Mouse (Mus musculus) T-helper 1 cell (primary cell): ENCODE results near the gene Gsx2.

Source experiments
- in situ Hi-C: fragments of 300-600 bp; cut with MboI, MseI; formaldehyde crosslinking; loops from one replicate; pipeline ENCODE4 v1.15.1; 2025; ENCODE audit warnings: high pct_unique_total_duplicates

Gene Gsx2

DNA sequence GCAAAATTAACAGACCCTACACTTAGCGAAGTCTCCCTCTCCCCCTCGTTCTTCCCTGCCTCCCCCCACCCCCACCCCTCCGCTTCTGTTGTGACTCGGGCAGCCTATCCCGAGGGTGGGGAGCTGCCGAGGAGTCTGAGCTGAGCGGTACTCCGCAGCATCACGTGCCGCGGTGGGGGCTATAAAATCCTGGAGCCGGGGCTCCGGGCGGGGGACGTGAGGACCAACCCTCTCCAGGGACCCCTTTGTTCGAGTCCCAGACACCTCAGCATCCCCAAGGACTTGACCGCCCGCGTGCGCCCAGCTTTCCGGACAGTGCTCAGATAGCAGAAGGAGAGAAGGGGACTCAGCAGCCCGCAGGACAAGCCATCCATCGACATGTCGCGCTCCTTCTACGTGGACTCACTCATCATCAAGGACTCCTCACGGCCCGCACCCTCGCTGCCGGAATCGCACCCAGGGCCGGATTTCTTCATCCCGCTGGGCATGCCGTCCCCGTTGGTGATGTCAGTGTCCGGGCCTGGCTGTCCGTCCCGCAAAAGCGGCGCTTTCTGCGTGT is at the start of gene Gsx2:
Gsx2 (plus strand) TSS at position 219 of the 559 bp plus-strand sequence.
- in situ Hi-C loops, result loop anchor here (5.0 kb wide), 1 partner anchor 72 kb away; no protein-coding TSS in a partner anchor

GRCm38 (mm10) chr5:75035475-75035874 is 39.9 kb upstream of the Gsx2 start:
- in situ Hi-C loops, result no loop called here

GRCm38 (mm10) chr5:75039307-75039706 is 36.1 kb upstream of the Gsx2 start:
- in situ Hi-C loops, result no loop called here

DNA sequence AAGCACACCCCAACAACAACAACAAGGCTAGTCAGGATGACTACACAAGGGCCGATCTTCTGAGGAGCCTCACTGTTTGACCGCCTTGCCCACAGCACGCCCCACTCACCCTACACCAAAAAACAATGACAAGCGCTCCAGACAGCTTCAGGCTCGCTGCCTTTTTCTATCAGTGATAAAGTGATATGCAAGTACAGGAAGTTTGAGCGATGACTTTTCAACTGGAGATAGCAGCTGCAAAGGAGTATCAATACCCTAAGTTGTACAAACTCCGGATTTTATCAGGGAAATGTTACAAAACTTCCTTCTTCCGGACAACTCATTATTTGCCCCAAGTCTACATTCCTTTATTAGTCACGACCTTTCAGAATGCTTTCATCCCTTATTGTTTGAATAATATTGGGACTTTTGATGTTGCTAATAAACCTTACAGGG is 32.4 kb upstream of the Gsx2 start:
- in situ Hi-C loops, result no loop called here

GRCm38 (mm10) chr5:75043621-75044301 is 31.6 kb upstream of the Gsx2 start:
- in situ Hi-C loops, result no loop called here

DNA sequence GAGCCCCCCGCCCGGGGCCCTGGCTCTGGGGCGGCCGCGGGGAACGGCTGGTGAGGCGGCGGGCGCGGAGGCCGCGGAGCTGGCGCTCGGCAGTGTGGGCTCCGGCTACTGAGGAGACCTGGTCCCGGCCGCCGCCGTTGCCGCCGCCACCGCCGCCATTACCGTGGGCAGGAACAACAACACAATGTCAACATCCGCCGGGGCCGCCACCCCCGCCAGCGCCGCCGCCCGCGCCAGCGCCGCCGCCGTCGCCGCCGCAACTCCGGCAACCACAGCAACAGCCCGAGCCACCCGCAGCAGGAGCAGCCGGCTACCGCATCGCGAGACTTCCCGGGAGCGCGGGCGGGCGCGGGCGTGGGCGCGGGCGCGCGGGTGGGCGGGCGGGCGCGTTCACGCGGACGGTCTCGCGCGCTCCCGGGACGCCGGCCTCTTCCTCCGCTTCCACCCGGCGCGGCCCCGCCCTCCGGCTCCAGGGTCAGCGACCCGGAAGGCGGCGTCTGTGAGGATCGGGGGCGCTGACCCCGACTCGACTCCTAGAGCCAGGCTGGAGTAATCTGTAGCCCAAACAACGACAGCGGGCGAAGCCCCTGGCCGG is 31.0 kb upstream of the Gsx2 start, which contains the start of gene Chic2:
Chic2 (minus strand) TSS at position 465 of the 595 bp plus-strand sequence.
- in situ Hi-C loops, result no loop called here

GRCm38 (mm10) chr5:75045371-75045770 is 30.0 kb upstream of the Gsx2 start:
- in situ Hi-C loops, result no loop called here

DNA sequence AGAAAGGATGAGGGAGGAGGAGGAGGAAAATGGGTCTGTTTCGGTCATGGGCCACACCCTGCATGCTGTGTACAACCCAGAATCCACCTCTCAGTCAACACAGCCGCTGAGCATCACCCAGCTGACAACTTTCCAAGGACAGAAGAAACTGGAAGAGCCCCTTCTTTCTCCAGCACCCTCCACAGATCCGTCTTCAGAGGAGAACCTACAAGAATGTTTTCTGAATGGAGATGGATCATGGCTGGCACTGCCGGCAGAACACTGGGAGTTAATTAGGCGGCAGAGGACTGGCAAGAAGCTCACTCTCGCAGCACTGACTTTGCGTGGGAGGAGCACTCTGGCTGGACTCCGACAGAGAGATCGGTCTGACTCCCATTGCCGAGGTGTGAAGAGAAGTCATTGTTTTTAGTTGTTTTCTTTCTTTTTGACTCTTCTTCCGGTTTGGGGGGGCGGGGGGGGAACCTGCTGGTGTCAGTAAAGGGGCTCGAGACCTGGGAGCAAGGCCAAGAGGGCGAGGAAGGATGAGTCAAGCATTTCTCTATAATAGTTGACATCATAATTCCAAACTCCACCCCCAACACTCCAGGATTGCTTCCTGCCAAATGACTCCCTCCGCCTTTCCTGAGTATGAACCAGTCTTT is 28.6 kb upstream of the Gsx2 start:
- in situ Hi-C loops, result no loop called here

DNA sequence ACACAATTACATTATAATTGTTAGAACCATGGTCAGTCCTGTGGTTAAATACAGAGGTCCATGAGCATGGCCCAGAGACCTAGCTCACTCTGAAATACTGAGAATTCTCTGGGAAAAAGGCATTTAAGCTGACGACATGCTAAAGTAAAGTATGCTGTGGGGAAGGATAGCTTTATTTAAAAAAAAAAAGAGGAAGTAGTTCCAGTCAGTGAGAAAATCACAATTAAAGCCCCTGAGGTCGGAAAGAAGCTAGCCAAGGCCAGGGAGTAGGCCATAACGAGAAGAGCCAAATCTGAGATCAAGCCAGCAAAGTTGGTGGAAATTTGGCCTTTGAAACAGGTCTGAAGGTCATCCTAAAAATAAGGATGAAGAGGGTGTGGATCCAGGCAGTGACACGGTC is 24.3 kb upstream of the Gsx2 start:
- in situ Hi-C loops, result no loop called here

GRCm38 (mm10) chr5:75063177-75063576 is 12.2 kb upstream of the Gsx2 start:
- in situ Hi-C loops, result no loop called here

DNA sequence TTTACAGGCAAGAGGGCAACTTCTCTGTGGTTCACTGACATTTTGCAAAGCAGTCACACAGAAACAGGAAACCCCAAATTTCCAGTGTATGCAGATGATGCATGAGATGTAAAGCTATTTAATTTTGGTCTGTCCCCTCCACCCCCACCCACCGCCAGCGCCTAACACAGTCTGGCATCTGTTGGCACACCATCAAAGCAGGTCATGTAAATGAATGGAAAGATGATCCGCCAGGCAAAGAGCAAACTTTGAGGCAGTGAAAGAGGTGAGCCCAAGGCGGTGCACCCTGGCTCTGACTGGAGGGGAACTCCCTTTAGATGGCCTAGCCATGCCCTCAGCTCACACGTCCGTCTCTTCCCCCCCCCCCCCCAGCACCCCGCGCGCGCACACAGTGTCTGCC is 8.7 kb upstream of the Gsx2 start:
- in situ Hi-C loops, result no loop called here

GRCm38 (mm10) chr5:75067125-75067756 is 8.2 kb upstream of the Gsx2 start:
- in situ Hi-C loops, result no loop called here

- in situ Hi-C loops, result no loop called here
Measured at GRCm38 (mm10) chr5:75070132-75070531, 5.3 kb upstream of the Gsx2 start.

DNA sequence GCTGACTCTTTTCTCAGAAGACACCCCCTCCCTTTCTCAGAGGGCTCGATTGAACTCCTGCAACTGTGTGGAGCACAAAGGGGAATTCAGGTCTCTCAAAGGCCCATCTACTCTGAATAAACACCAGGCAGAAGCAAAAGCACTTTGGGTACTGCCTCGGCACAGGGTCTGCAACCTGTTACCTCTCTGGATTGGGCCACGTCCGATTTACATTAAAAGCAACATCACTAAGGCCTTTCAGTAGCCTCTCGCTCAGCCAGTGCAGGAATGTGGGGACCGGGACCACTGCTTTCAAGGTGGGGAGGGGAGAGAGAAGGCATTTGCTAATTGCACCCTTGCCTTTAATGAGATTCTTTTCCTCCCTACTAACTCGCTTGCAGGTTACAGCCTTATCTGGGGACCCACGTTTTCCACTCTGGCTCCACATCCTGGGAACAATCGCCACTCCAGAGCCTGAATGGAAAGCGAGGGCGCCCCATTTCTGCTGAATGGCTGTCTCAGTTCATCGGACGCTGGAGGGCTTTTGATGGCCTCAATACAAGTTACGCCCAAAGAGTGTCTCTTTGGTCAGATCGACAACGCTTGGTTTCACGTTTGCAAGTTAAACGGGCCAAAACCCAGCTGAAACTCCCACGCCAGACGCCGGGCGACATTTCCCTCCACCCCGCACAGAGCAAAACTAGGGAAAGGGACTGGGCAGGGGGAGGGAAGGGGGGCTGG is 4.6 kb upstream of the Gsx2 start:
- in situ Hi-C loops, result no loop called here

GRCm38 (mm10) chr5:75071951-75072350 is 3.5 kb upstream of the Gsx2 start:
- in situ Hi-C loops, result no loop called here

GRCm38 (mm10) chr5:75072532-75072931 is 2.9 kb upstream of the Gsx2 start:
- in situ Hi-C loops, result no loop called here

DNA sequence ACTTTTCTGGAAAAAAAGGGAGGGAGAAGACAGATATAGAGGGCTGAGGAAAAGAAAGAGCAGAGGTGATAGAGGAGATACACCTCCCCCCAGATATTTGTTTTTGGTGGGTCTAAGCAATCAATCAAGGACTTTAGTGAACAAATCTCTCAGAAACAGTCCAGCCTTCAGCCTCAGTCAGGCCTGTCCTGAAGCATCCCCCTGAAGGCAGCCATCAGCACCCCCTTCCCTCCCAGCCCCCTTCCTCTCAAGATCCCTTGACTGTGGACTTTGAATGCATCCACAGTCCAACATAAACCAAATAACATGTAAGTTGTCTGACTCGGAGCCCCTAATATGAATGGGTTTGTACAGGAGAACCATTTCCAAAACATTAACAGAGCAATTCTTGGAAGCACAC is 2.2 kb upstream of the Gsx2 start:
- in situ Hi-C loops, result no loop called here

DNA sequence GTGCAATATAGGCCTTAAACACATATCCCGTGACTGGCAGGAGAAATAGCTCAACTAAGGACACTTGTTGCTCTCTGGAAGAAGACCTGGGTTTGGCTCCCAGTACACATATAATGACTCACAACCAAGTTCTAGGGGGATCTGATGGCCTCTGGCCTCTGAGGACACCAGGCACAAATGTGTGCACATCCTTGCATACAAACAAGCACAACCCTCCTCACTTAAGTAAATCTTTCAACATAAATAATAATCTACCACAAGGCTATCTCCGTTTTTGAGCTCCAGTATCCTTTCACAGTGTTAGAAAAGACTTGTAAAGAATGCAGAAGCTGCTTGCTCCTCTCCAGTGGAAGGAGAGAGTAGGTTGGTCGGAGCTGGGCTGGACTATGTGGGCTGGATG is 1.7 kb upstream of the Gsx2 start:
- in situ Hi-C loops, result no loop called here

DNA sequence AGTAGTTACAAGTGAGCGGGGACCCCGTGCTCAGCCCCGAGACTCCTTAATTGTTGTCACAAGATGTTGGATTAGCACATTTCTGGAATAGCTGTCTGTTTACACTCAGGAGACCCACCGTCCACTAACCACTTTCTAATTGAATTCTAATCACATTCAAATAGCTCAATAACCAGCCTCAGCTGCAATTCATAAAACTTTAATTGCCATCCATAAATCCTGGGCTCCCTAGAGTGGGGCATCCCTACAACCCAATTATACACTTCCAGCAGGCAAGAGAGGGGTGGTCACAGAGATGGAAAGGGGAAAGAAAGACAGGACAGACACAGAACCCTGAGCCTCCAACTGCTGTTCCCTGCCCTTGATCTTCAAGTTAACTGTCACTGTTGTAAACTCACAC is 1.3 kb upstream of the Gsx2 start:
- in situ Hi-C loops, result no loop called here

DNA sequence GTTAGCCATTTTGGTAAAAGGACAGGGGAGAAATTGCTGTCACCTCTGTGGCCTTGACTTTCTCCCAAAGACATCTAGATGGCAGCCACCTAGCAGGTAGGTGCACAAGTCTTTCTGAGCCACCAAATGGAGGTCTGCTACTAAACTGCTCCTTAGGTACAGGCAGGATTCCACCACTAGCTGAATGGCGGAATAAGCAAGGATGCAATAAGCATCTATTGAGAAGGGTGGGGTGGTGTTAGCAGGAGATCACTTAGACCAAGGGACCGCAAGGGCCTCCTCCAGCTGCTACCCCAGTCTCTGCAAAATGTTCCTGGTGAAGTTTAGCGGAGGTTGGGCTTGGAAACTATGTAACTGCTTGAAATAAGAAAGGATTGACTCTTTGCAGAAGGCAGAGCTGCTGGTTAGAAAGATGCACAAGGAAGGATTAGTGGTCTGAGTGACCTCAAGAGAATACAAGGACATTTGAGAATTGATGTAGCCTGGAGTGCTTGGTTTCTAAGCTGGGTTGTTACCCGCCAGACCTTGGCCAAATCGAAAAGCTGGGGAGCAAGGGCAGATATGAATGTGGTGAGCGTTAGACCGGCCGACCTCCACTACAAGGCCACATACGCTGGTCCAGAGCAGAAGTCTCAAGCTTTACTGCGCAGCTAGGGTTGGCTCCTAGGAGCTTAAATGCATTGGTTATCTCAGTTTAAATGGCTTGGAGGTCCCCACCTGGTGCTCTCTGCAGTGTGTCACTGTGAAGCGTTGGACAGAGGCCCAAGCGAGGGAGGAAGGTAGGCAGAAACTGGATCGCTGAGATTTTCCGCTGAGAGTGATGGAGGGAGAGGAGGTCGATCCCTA is 641 bp upstream of the Gsx2 start:
- in situ Hi-C loops, result loop anchor here (5.0 kb wide), 1 partner anchor 73 kb away; no protein-coding TSS in a partner anchor
